Mouse (Mus musculus) ES-E14 (cell line): ENCODE data around the gene Fcer1g.

Experiments
- MAFK ChIP-seq: IDR thresholded peaks from 2 replicates; pipeline ENCODE4 v1.6.1; 2014; ENCODE audit warnings: mild to moderate bottlenecking, low read depth, low read length, inconsistent platforms; ENCODE audit not compliant: insufficient read depth
- ZNF384 ChIP-seq: IDR thresholded peaks from 2 replicates; pipeline ENCODE4 v1.6.1; 2012; ENCODE audit warnings: low read depth, low read length, inconsistent platforms

DNA sequence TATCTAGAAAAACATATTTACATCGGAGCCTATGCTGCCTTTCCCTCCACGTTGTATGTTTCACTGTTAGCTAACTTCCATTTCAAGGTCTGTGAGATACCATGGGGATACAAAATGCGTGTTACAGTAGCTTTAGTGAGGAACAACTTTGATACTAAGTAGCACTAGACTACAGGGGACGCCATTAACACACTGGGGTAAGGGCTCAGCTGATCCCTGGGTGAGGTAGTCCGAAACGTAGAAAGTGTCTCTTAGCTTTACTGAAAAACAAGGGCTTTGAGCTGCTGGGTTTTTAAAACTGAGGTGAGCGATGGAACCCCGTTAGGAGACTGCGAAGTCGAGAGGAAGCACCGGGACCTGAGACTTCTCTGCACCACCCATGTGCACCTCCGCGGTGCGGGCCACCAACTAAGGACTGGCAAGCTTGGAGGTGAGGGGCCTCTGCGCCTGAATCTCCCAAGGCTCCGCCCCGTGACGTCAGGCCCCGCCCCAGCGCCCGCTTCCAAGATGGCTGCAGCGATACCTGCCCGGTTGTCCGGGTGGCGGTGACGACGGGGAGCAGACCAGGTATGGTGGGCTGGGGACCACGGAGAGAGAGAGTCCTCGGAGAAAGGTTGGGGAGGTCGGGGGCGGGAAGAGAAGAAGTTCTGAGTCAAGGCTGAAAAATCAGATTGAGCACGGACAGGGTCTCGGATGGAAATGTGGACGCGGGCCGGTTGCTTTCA, 35.8 kb upstream of the Fcer1g start, which contains the start of gene B4galt3:
- TF ChIP-seq MAFK (no peak), ZNF384 (no peak)
